Mouse (Mus musculus) kidney, postnatal 25 days (tissue): ENCODE measurements around the gene Rhobtb1.

Experiments used
- DNase-seq, 2 experiments: peaks; one replicate each; pipeline ENCODE4 v3.0.0; 2021; ENCODE audit warnings: mixed read lengths in 2 of 2

Rhobtb1 gene

DNA sequence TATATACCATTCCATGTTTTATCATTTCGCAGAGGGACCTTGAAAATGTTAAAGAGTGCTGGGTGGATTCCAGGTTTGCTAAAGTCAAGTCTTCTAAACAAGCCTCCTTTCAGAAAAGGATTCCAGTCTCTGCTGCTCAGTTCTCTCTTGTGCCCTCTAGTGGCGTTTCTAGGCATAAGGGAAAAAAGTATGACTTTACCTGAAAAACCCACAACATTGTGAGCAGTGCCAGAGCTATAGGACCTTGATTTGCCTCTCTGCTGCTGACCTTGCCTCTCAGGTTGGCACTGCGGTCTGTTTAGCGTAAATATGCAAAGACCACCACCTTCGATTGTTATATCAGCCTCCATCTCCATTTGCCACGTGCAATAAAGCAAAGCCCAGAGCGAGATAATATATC, 13.9 kb downstream of the Rhobtb1 start:
- DNase-seq = peak in 1 of 2 experiments; percentile 73

DNA sequence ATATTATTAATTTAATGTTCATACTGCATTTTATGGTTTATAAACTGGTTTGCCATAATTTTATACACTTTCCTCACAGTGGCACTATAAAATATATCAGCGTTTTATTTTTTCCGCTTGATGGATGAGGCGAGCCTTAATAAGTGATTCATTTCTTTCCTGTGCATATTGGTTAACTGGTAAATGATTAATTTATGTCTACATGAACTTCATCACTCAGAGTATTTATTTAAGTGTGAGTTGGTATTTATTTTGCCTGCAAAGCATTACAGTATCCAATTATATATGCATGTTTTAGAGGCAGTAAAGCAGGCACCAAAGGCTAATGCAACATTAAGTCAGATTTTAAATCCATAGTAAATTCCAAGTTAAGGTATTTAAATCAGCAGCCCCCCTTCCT, 14.6 kb downstream of the Rhobtb1 start:
- no peak for DNase-seq

DNA sequence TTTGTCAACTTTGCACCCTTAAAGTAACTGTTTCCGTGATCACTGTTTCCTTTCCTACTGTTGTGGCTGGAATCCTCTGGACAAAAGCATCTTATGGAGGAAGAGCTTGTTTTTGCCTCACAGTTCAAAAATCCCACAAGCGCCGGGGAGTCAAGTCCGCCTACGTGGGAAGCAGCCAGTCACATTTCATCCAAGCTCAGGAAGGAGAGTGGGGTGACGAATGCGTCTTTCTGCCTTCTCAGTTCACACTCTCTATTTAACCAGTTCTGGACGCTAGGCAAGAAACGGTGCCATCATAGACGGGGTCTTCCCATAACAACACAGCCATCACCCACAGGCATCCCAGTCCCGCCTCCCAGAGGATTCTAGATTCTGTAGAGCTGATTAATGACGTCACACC, 15.3 kb downstream of the Rhobtb1 start:
- DNase-seq = no peak

DNA sequence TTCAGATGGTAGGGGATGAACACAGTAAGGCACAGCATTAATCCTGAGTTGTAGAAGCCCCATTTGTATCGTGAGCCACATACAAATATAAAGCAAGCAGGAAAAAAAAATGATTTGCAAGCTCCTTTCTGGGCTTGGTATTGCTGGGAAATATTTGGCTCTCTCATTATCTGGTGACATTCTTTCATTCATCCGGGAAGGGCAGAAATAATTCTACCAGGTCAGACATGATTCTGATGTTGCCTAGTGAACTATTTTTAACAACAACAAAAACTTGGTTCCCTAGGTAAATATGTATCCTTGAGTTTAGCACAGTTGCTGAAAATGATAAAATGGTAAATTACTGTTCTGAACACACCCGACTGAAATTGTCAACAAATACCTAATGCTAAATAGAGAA, 21.2 kb downstream of the Rhobtb1 start:
- no peak for DNase-seq

- DNase-seq = no peak
Observed at GRCm38 (mm10) chr10:69176116-69176515, 24.9 kb downstream of the Rhobtb1 start.

DNA sequence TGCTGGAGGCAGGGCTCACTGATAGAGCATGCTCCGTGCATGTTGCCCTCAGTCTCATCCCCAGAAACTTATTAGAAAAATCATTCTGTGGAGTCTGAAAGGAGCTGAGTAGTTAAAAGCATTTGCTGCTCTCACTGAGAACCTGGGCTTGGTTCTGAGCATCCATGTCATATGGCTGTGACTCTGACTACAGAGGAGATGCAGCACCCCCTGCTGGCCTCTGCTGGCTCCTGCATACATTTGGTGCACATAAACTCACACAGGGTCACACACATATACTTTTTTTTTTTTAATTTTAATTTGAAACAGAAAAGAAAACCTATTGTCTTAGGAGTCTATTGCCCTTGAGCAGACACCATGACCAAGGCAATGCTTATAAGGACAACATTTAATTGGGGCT, 28.1 kb downstream of the Rhobtb1 start:
- no peak for DNase-seq

GRCm38 (mm10) chr10:69180997-69181396, 29.8 kb downstream of the Rhobtb1 start:
- DNase-seq = no peak

GRCm38 (mm10) chr10:69184903-69185302, 33.7 kb downstream of the Rhobtb1 start:
- DNase-seq = no peak

DNA sequence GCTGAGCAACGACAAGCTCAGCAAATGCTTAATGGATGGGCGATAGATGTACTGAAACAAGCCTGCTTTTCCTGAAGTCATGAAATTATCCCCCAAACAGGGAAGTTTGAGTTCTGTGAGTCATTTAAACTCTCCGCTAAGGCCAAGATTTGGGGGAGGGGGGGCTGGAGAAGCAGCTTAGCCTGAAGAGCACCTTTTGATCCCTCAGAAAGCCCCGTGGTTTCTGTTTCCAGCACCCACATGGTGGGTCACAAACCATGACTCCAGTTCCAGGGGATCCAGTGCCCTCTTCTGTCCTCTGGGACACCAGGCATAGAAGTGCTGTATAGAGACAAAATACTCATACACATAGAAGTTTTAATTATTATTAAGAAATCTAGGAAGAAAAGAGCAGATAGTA, 34.2 kb downstream of the Rhobtb1 start:
- no peak for DNase-seq

GRCm38 (mm10) chr10:69185894-69186893, 35.0 kb downstream of the Rhobtb1 start:
- peak; percentile 79 to 81 for DNase-seq

DNA sequence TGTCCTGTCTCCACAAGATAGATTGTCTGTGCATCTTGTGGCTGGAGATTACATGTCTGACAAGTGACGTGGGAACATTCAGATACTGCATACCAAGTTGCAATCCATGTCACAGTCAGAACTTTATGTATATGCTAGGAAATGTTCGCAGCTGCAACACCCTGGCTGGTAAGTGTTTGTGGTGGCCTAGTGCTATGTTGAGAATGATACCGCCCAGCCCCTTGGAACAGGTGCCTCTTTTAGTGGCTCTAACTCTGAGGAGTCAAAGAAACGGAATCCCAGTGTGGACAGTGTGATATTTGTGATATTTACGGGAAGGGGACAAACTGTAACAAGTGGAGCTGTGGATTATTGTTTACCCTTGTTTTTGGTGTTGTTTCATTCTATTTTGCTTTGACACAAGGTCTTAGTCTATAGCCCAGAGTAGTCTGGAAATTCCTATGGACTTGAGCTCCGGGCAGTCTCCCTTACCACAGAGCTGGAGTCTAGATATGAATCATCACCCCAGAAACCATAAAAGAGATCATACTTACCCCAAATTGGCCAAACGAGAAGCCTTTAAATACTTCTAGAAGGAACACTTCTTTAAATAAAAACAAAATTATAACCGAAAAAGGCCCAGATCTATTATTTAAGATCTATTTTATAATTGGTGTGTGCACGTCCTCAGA, 36.7 kb downstream of the Rhobtb1 start:
- DNase-seq = no peak

- no peak for DNase-seq
Observed at GRCm38 (mm10) chr10:69190434-69191160, 39.4 kb downstream of the Rhobtb1 start.

- DNase-seq = no peak
Observed at GRCm38 (mm10) chr10:69192266-69192665, 41.0 kb downstream of the Rhobtb1 start.

DNA sequence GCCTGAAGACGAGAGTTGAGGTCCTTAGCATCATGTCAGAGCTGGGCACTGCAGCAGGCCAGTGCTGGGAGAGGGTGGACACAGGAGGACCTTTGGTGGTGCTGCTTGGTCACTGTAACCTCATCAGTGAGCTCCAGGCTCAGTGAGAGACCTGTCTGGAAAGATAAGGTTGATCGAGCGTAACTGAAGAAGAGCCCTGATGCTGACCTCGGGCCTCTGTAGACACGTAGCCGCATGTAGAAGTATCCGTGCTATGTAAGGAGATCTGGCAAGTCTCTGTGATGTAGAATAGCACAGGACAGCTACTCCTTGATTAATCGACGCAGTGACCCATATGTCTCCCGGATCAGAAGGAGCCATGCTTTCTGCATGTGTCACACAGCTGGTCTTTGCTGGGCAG, 42.5 kb downstream of the Rhobtb1 start:
- DNase-seq = no peak

DNA sequence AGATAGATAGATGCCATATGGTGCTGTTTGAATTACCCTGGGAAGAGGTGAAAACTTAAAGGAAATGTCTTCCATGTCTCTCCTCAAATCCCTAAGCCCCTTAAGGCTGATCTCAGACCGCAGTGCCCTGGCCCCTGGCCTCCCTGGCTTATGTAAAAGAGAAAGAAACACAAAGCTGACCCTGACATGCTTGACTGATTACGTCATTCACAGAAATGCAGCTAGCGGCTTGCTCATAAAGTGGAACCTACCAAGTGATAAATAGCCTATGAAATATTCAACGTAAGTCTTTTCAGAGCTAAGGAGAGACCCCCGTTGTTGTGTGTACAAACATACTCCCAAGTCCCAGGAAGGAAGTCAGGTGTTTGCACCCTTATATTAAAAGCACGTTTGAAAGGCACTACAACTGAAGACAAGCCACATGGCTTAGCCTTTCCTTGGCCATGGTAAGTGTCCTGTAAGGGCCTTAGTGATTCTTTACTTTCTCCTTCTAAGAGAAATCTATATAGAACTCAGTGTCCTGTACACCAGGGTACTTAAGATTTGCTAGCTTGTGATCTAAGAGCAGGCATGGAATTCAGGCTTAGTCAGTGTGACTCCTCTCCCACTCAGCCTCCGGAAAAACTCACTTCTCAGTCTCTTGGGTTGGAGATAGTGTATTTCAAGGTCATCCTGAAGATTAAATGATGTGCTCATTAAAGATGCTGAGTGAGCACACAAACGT, 53.6 kb downstream of the Rhobtb1 start:
- DNase-seq = no peak

GRCm38 (mm10) chr10:69206081-69206480, 54.8 kb downstream of the Rhobtb1 start:
- no peak for DNase-seq

- no peak for DNase-seq
Observed at GRCm38 (mm10) chr10:69207481-69207880, 56.2 kb downstream of the Rhobtb1 start.

- no peak for DNase-seq
Observed at GRCm38 (mm10) chr10:69207981-69208630, 56.9 kb downstream of the Rhobtb1 start.

DNA sequence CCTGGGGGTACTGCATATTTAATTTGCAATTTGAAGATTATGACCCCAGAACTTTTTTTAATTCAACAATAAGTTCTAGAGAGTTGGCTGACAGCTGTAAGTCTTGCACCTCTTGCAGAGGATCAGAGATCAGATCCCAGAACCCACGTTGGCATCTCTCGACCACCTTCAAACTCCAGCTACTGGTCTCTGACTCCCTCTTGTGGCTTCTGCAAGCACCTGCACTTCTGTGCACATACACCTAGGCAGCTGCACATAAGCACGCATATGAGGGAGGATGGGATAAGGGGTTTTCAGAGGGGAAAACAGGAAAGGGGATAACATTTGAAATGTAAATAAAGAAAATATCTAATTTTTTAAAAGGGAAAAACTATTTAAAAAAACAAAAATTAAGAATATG, 57.5 kb downstream of the Rhobtb1 start:
- no peak for DNase-seq

- DNase-seq = no peak
Observed at GRCm38 (mm10) chr10:69210006-69210405, 58.8 kb downstream of the Rhobtb1 start.

DNA sequence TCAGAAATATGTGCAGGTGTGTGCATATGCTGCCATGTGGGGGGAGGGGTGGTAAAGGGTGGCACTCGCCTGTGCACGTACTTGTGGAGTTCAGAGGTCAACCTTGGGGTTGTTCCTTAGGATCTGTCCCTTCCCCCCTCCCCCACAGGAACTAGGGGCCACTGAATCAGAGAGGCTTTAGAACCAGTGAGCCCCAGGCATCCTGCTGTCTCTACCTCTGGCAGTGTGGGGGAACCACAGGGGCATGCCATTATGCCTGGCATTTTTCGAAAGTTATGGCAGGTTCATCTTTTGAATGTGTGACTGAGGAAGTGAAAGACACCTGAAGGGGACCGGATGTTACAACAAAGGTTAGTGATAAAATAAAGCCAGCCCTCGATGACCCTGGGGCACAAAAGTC, 59.4 kb downstream of the Rhobtb1 start:
- peak in 1 of 2 experiments; percentile 48 for DNase-seq

- peak; percentile 33 to 52 for DNase-seq
Observed at GRCm38 (mm10) chr10:69211560-69211959, 60.3 kb downstream of the Rhobtb1 start.
